Mouse (Mus musculus): ENCODE data around the gene Thtpa.
A peak's percentile ranks its signal among the peaks of the same experiment; 100 is the strongest.

Gene Thtpa

GRCm38 (mm10) chr14:55077481-55078365 lies 16.9 kb upstream of the Thtpa start:
- DNase-seq (ENCODE audit: extremely low read depth, low read depth, low spot score): no peak

- no peak for DNase-seq (ENCODE audit: extremely low read depth, low read depth, low spot score)
Measured at GRCm38 (mm10) chr14:55078366-55078989, 16.1 kb upstream of the Thtpa start.

GRCm38 (mm10) chr14:55079214-55079970 lies 15.2 kb upstream of the Thtpa start:
- no peak for DNase-seq (ENCODE audit: extremely low read depth, low read depth, low spot score)

- DNase-seq (ENCODE audit: extremely low read depth, low read depth, low spot score): no peak
Measured at GRCm38 (mm10) chr14:55081105-55081504, 13.5 kb upstream of the Thtpa start.

GRCm38 (mm10) chr14:55083481-55083880 lies 11.1 kb upstream of the Thtpa start:
- no peak for DNase-seq (ENCODE audit: extremely low read depth, low read depth, low spot score)

- no peak for DNase-seq (ENCODE audit: extremely low read depth, low read depth, low spot score)
Measured at GRCm38 (mm10) chr14:55085324-55086008, 9.1 kb upstream of the Thtpa start.

GRCm38 (mm10) chr14:55086009-55086514 lies 8.5 kb upstream of the Thtpa start:
- DNase-seq (ENCODE audit: extremely low read depth, low read depth, low spot score): no peak

- no peak for DNase-seq (ENCODE audit: extremely low read depth, low read depth, low spot score)
Measured at GRCm38 (mm10) chr14:55089199-55089947, 5.2 kb upstream of the Thtpa start.

- DNase-seq (ENCODE audit: extremely low read depth, low read depth, low spot score): no peak
Measured at GRCm38 (mm10) chr14:55091209-55091865, 3.2 kb upstream of the Thtpa start.

- DNase-seq (ENCODE audit: extremely low read depth, low read depth, low spot score): peak; percentile 63
Measured at GRCm38 (mm10) chr14:55092011-55092577, 2.5 kb upstream of the Thtpa start, which contains the start of gene Zfhx2. Zfhx2 (minus strand) TSS chr14:55092324.

- DNase-seq (ENCODE audit: extremely low read depth, low read depth, low spot score): no peak
Measured at GRCm38 (mm10) chr14:55093927-55094326, 657 bp upstream of the Thtpa start.

- DNase-seq (ENCODE audit: extremely low read depth, low read depth, low spot score): no peak
Measured at GRCm38 (mm10) chr14:55095263-55095662, 679 bp downstream of the Thtpa start.

GRCm38 (mm10) chr14:55095671-55096070 lies 1.1 kb downstream of the Thtpa start:
- no peak for DNase-seq (ENCODE audit: extremely low read depth, low read depth, low spot score)

GRCm38 (mm10) chr14:55096573-55097087 lies 2.0 kb downstream of the Thtpa start:
- DNase-seq (ENCODE audit: extremely low read depth, low read depth, low spot score): no peak

GRCm38 (mm10) chr14:55097646-55098045 lies 3.1 kb downstream of the Thtpa start:
- no peak for DNase-seq (ENCODE audit: extremely low read depth, low read depth, low spot score)

- no peak for DNase-seq (ENCODE audit: extremely low read depth, low read depth, low spot score)
Measured at GRCm38 (mm10) chr14:55098067-55098466, 3.5 kb downstream of the Thtpa start.

- DNase-seq (ENCODE audit: extremely low read depth, low read depth, low spot score): no peak
Measured at GRCm38 (mm10) chr14:55101592-55101991, 7.0 kb downstream of the Thtpa start.

GRCm38 (mm10) chr14:55102253-55102785 lies 7.7 kb downstream of the Thtpa start:
- no peak for DNase-seq (ENCODE audit: extremely low read depth, low read depth, low spot score)

GRCm38 (mm10) chr14:55104365-55104764 lies 9.8 kb downstream of the Thtpa start:
- no peak for DNase-seq (ENCODE audit: extremely low read depth, low read depth, low spot score)

All from fat pad, adult 2 months (tissue).